In the genomic region with DNA sequence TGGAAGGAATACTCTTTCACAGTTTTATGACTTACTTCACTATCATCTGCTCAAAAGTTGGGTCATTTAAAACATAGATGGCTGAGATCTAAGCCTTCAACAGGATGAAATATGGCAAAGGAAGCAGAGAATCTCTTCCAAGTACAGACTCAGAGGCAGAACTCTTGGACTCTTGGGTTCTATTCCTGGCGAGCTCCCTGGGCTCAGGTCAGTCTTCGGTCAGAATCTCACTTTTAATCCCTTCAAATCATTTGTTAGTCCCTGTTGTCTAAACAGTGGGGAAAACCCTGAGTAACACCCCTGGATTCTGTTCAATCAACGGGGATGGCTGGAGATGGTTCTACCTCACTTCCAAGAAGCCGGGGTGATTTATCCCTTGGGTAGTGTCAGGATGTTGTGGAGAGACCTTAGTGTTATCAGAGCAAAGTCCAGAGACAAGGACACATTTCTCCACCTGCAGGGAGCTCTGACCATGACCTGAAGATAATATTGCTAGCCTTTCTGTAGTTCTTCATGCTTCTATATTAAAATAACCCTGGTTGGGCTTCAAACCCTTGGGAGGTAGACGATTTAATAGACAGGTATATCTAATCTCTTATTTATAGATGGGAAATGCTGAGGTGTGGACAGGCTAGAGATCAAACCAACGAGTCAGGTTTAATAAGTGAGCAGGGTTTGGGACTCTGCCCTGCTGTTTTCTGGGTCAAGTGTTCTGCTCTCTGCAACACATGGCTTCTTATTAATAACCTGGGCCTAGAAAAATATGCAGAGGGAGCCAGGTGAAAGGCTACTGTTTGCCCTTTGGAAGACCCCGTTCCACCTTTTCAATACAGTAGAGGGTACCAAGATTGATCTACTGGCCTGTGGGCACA, we compare ENCODE assay signal across 13 mouse cellular contexts.
DNase-seq lines count a peak whose midpoint lies in the region; ATAC-seq and TF ChIP-seq lines count a peak whose summit lies in the region.
"Had no signal": no experiment of that assay in that cellular context is flagged by ENCODE, and none has a peak within 500 bp of the region (broad histone marks: within the 10 kb centered on the region; RNA-seq: fewer than 3 reads in every experiment).

No protein-coding gene starts in this region.

- peaks cover 27% of the 10 kb centered on the region for H3K4me1 ChIP-seq in liver, adult 2 months (ENCODE audit: control insufficient read depth, insufficient read depth, low read length)
- peaks cover 15% of the 10 kb centered on the region; the same call in 1 of the 2 replicates for H3K4me1 ChIP-seq in liver, embryonic 12.5 days
- H3K4me1 ChIP-seq in bone marrow macrophage, adult 2 months (ENCODE audit: control insufficient read depth, insufficient read depth, low read length) = peaks cover 49% of the 10 kb centered on the region
- H3K4me1 ChIP-seq: forebrain, embryonic 12.5 days; midbrain, embryonic 15.5 days; neural tube, embryonic 12.5 days had no signal

- H3K27me3 ChIP-seq in liver, adult 2 months (ENCODE audit: control insufficient read depth, insufficient read depth, low read length) = no peaks in the 10 kb centered on the region
- H3K27me3 ChIP-seq in liver, embryonic 12.5 days (replicated peaks) = no peaks in the 10 kb centered on the region
- H3K27me3 ChIP-seq: CH12.LX; forebrain, embryonic 12.5 days; midbrain, embryonic 15.5 days; neural tube, embryonic 12.5 days had no signal

- no peak overlapping the region for H3K9ac ChIP-seq in liver, adult 2 months (ENCODE audit: low read depth, low read length)
- no peak overlapping the region for H3K9ac ChIP-seq in liver, embryonic 12.5 days
- H3K9ac ChIP-seq: forebrain, embryonic 12.5 days; midbrain, embryonic 15.5 days; neural tube, embryonic 12.5 days had no signal

- H3K9me3 ChIP-seq in liver, embryonic 12.5 days (replicated peaks) = no peaks in the 10 kb centered on the region
- H3K9me3 ChIP-seq: forebrain, embryonic 12.5 days; midbrain, embryonic 15.5 days; neural tube, embryonic 12.5 days had no signal

- H3K4me2 ChIP-seq in liver, embryonic 12.5 days = no peak overlapping the region
- H3K4me2 ChIP-seq: forebrain, embryonic 12.5 days; midbrain, embryonic 15.5 days; neural tube, embryonic 12.5 days had no signal

- H3K79me2 ChIP-seq in liver, adult 2 months (ENCODE audit: control insufficient read depth, insufficient read depth, low read length) = peaks cover 4% of the 10 kb centered on the region; the same call in 1 of the 2 replicates

- WGBS in liver, adult 2 months = 37% methylated on average over 7 of the region's 7 CpGs
- WGBS in liver, embryonic 12.5 days (ENCODE audit: insufficient replicate concordance) = 77% methylated on average over 7 of the region's 7 CpGs

- H3K36me3 ChIP-seq in liver, adult 2 months (ENCODE audit: control insufficient read depth, insufficient read depth, low read length) = peaks cover 12% of the 10 kb centered on the region
- peaks cover 46% of the 10 kb centered on the region for H3K36me3 ChIP-seq in liver, embryonic 12.5 days

- peak; percentile 77 for DNase-seq in liver, adult 2 months (ENCODE audit: extremely low read depth, low read depth, low spot score)
- peak; percentile 88 for DNase-seq in kidney, adult 11 months
- DNase-seq in kidney, postnatal 36 days = peak; percentile 72 to 87
- no peak for DNase-seq in spleen, postnatal 36 days (ENCODE audit: low spot score in 2 of 2)
- no peak for DNase-seq in cerebellum, adult 11 months
- DNase-seq: lung, adult 18-20 months had no signal

- no peak overlapping the region for H3K4me3 ChIP-seq in liver, adult 2 months (ENCODE audit: insufficient read depth, low read depth, low read length)
- no peak overlapping the region for H3K4me3 ChIP-seq in liver, embryonic 12.5 days
- no peak overlapping the region for H3K4me3 ChIP-seq in bone marrow macrophage, adult 2 months (ENCODE audit: insufficient read depth, low read length)
- H3K4me3 ChIP-seq: forebrain, embryonic 12.5 days; midbrain, embryonic 15.5 days; neural tube, embryonic 12.5 days had no signal

- no peak for TF ChIP-seq CTCF in liver, adult 2 months (IDR thresholded peaks at IDR 0.05; ENCODE audit: low read depth, low read length)
- TF ChIP-seq CTCF in bone marrow macrophage, adult 2 months (IDR thresholded peaks at IDR 0.05; ENCODE audit: low read depth, low read length) = no peak

- H3K27ac ChIP-seq in liver, adult 2 months (replicated peaks; ENCODE audit: insufficient read depth, low read depth, low read length) = peak overlapping the region; percentile 76
- no peak overlapping the region for H3K27ac ChIP-seq in liver, embryonic 12.5 days
- H3K27ac ChIP-seq in bone marrow macrophage, adult 2 months (ENCODE audit: insufficient read depth, low read depth, low read length) = peak overlapping the region; percentile 73
- H3K27ac ChIP-seq: forebrain, embryonic 12.5 days; midbrain, embryonic 15.5 days; neural tube, embryonic 12.5 days had no signal

- TF ChIP-seq POLR2A in liver, adult 2 months (IDR thresholded peaks at IDR 0.05; ENCODE audit: extremely low read depth, insufficient read depth, low read length) = no peak
- TF ChIP-seq POLR2A in bone marrow macrophage, adult 2 months (IDR thresholded peaks at IDR 0.05; ENCODE audit: borderline replicate concordance, low read depth, low read length) = no peak

- no peak for ATAC-seq in liver, embryonic 12.5 days
- ATAC-seq in megakaryocyte, adult 5-6 weeks (ENCODE audit: poor library complexity, severe bottlenecking) = no peak
- ATAC-seq: midbrain, embryonic 15.5 days had no signal

Comparison
In these comparisons a context has a peak if more than half of its experiments do, and no peak if none do; other contexts are left out.
1. DNase-seq: peak in liver, adult 2 months (single experiment), kidney, adult 11 months (single experiment) and kidney, postnatal 36 days (2 of 2); none in spleen, postnatal 36 days (0 of 2) and cerebellum, adult 11 months (single experiment).